Mouse (Mus musculus) hindbrain, embryonic 11.5 days (tissue): ENCODE results near the gene Snx4. TPM values are rescaled to one million over a fixed set of nuclear protein-coding genes. Genes with fewer than 3 reads are reported as not detected.

Source experiments
- ATAC-seq: fragments of 200-750 bp; cut with Nextera tagmentation; 2 replicates; pipeline ENCODE4 v1.8.0; 2017; ENCODE audit warnings: mild to moderate bottlenecking, moderate TSS enrichment, moderate library complexity; ENCODE audit not compliant: low FRiP score
- DNase-seq: peaks from one replicate; pipeline ENCODE4 v3.0.0-alpha.2; 2015; ENCODE audit warnings: low spot score
- H3K27ac ChIP-seq: fragments of 300-500 bp; sonication (generic); 2 replicates; pipeline ENCODE4 v1.5.1; 2014; ENCODE audit warnings: mild to moderate bottlenecking, low read depth, low read length
- H3K27me3 ChIP-seq: fragments of 300-500 bp; sonication (generic); 2 replicates; pipeline ENCODE4 v1.6.1; 2014; ENCODE audit warnings: mild to moderate bottlenecking, low read length, moderate library complexity, mixed read lengths; ENCODE audit not compliant: control insufficient read depth, insufficient read depth
- H3K36me3 ChIP-seq: fragments of 300-500 bp; sonication (generic); 2 replicates; pipeline ENCODE4 v1.6.1; 2014; ENCODE audit warnings: mild to moderate bottlenecking, low read length, moderate library complexity, mixed read lengths; ENCODE audit not compliant: control insufficient read depth, insufficient read depth
- H3K4me1 ChIP-seq: fragments of 300-500 bp; sonication (generic); replicated peaks from 2 replicates; pipeline ENCODE4 v1.6.1; 2014; ENCODE audit warnings: low read length, mixed read lengths; ENCODE audit not compliant: control insufficient read depth, insufficient read depth
- H3K4me2 ChIP-seq: fragments of 300-500 bp; sonication (generic); replicated peaks from 2 replicates; pipeline ENCODE4 v1.6.1; 2014; ENCODE audit warnings: mild to moderate bottlenecking, low read depth, low read length
- H3K4me3 ChIP-seq: fragments of 300-500 bp; sonication (generic); 2 replicates; pipeline ENCODE4 v1.5.1; 2014; ENCODE audit warnings: low read depth, low read length
- H3K9ac ChIP-seq: fragments of 300-500 bp; sonication (generic); 2 replicates; pipeline ENCODE4 v1.6.1; 2014; ENCODE audit warnings: low read depth, low read length
- H3K9me3 ChIP-seq: fragments of 300-500 bp; sonication (generic); 2 replicates; pipeline ENCODE4 v1.6.1; 2016; ENCODE audit warnings: low read length; ENCODE audit not compliant: control insufficient read depth
- WGBS: fragments of 180-500 bp; shearing (Covaris S2); extraction: QIAGEN DNeasy Blood & Tissue Kit; methylation state at CpG from one replicate; pipeline ENCODE4 v1.1.7; 2014; 5-methylcytosine and 5-hydroxymethylcytosine counted together
- polyA plus RNA-seq: library from polyadenylated mRNA; unstranded; fragments of >200 nt; fragmentation: Nextera tagmentation; extraction: Ambion mirVana; gene quantifications from 2 replicates; pipeline ENCODE4 v1.2.1, GENCODE M21; 2014

The Snx4 gene
- polyA plus RNA-seq, 1 experiment from 2014 or later = 77.2 TPM

GRCm38 (mm10) chr16:33318059-33318458, 66.8 kb downstream of the Snx4 start:
- H3K9ac ChIP-seq = no peak overlapping the region
- no peaks in the 10 kb centered on the region for H3K4me1 ChIP-seq
- no peaks in the 10 kb centered on the region for H3K9me3 ChIP-seq
- H3K4me2 ChIP-seq = no peak overlapping the region
- ATAC-seq (no peak), DNase-seq (no peak)
- H3K4me3 ChIP-seq = no peak overlapping the region
- 89% methylated on average over 7 of the region's 7 CpGs for WGBS
- H3K27ac ChIP-seq = no peak overlapping the region
- no peaks in the 10 kb centered on the region for H3K36me3 ChIP-seq
- H3K27me3 ChIP-seq = no peaks in the 10 kb centered on the region

GRCm38 (mm10) chr16:33325704-33326455, 74.6 kb downstream of the Snx4 start:
- H3K4me3 ChIP-seq = no peak overlapping the region
- H3K9me3 ChIP-seq = no peaks in the 10 kb centered on the region
- no peak overlapping the region for H3K4me2 ChIP-seq
- WGBS = 56% methylated on average over 12 of the region's 12 CpGs
- H3K27ac ChIP-seq = no peak overlapping the region
- peak; percentile 13 for DNase-seq
- H3K27me3 ChIP-seq = no peaks in the 10 kb centered on the region
- no peaks in the 10 kb centered on the region for H3K4me1 ChIP-seq
- no peaks in the 10 kb centered on the region for H3K36me3 ChIP-seq
- H3K9ac ChIP-seq = no peak overlapping the region
- ATAC-seq = no peak

- Histone ChIP-seq H3K9me3 (no peaks in the 10 kb centered on the region), H3K27me3 (no peaks in the 10 kb centered on the region), H3K36me3 (no peaks in the 10 kb centered on the region), H3K4me2 (no peak overlapping the region), H3K4me1 (no peaks in the 10 kb centered on the region), H3K4me3 (no peak overlapping the region), H3K27ac (no peak overlapping the region), H3K9ac (no peak overlapping the region)
- ATAC-seq = no peak
- 79% methylated on average over 9 of the region's 9 CpGs for WGBS
- no peak for DNase-seq
Measured at GRCm38 (mm10) chr16:33326589-33326988, 75.3 kb downstream of the Snx4 start.

GRCm38 (mm10) chr16:33327101-33327500, 75.9 kb downstream of the Snx4 start:
- no peak overlapping the region for H3K4me3 ChIP-seq
- no peaks in the 10 kb centered on the region for H3K27me3 ChIP-seq
- ATAC-seq (no peak), DNase-seq (no peak)
- WGBS = 89% methylated on average over 9 of the region's 9 CpGs
- no peaks in the 10 kb centered on the region for H3K9me3 ChIP-seq
- no peaks in the 10 kb centered on the region for H3K4me1 ChIP-seq
- no peak overlapping the region for H3K9ac ChIP-seq
- no peaks in the 10 kb centered on the region for H3K36me3 ChIP-seq
- H3K27ac ChIP-seq = no peak overlapping the region
- no peak overlapping the region for H3K4me2 ChIP-seq

GRCm38 (mm10) chr16:33333015-33333414, 81.8 kb downstream of the Snx4 start:
- no peaks in the 10 kb centered on the region for H3K9me3 ChIP-seq
- H3K4me3 ChIP-seq = no peak overlapping the region
- no peaks in the 10 kb centered on the region for H3K27me3 ChIP-seq
- H3K36me3 ChIP-seq = no peaks in the 10 kb centered on the region
- no peak for ATAC-seq
- H3K9ac ChIP-seq = no peak overlapping the region
- H3K4me1 ChIP-seq = no peaks in the 10 kb centered on the region
- 87% methylated on average over 14 of the region's 14 CpGs for WGBS
- no peak overlapping the region for H3K4me2 ChIP-seq
- H3K27ac ChIP-seq = no peak overlapping the region
- DNase-seq = no peak

- Histone ChIP-seq H3K4me3 (no peak overlapping the region), H3K9me3 (no peaks in the 10 kb centered on the region), H3K4me1 (no peaks in the 10 kb centered on the region), H3K36me3 (no peaks in the 10 kb centered on the region), H3K9ac (no peak overlapping the region), H3K27me3 (no peaks in the 10 kb centered on the region), H3K4me2 (no peak overlapping the region), H3K27ac (no peak overlapping the region)
- 17% methylated on average over 8 of the region's 8 CpGs for whole genome bisulfite sequencing
- DNase-seq (peak; percentile 61), ATAC-seq (no peak)
Measured at GRCm38 (mm10) chr16:33337177-33337576, 85.9 kb downstream of the Snx4 start.

GRCm38 (mm10) chr16:33337681-33338080, 86.4 kb downstream of the Snx4 start:
- H3K4me3 ChIP-seq = no peak overlapping the region
- H3K9me3 ChIP-seq = no peaks in the 10 kb centered on the region
- no peak for ATAC-seq
- no peak for DNase-seq
- H3K4me2 ChIP-seq = no peak overlapping the region
- H3K27me3 ChIP-seq = no peaks in the 10 kb centered on the region
- no peak overlapping the region for H3K27ac ChIP-seq
- no peaks in the 10 kb centered on the region for H3K36me3 ChIP-seq
- 80% methylated on average over 10 of the region's 10 CpGs for WGBS
- H3K9ac ChIP-seq = no peak overlapping the region
- no peaks in the 10 kb centered on the region for H3K4me1 ChIP-seq

GRCm38 (mm10) chr16:33338492-33338891, 87.2 kb downstream of the Snx4 start:
- DNase-seq = no peak

GRCm38 (mm10) chr16:33339476-33339875, 88.2 kb downstream of the Snx4 start:
- no peak overlapping the region for H3K4me3 ChIP-seq
- ATAC-seq (no peak), DNase-seq (no peak)
- H3K27ac ChIP-seq = no peak overlapping the region
- H3K4me2 ChIP-seq = no peak overlapping the region
- H3K9me3 ChIP-seq = no peaks in the 10 kb centered on the region
- no peak overlapping the region for H3K9ac ChIP-seq
- no peaks in the 10 kb centered on the region for H3K4me1 ChIP-seq
- H3K27me3 ChIP-seq = no peaks in the 10 kb centered on the region
- no peaks in the 10 kb centered on the region for H3K36me3 ChIP-seq
- 81% methylated on average over 2 of the region's 2 CpGs for WGBS

More at GRCm38 (mm10) chr16:33338492-33338891, 87.2 kb downstream of the Snx4 start:
- no peaks in the 10 kb centered on the region for H3K4me1 ChIP-seq
- no peak for ATAC-seq
- H3K36me3 ChIP-seq = no peaks in the 10 kb centered on the region
- H3K27ac ChIP-seq = no peak overlapping the region
- H3K27me3 ChIP-seq = no peaks in the 10 kb centered on the region
- WGBS = 73% methylated on average over 4 of the region's 4 CpGs
- no peak overlapping the region for H3K4me3 ChIP-seq
- H3K9me3 ChIP-seq = no peaks in the 10 kb centered on the region
- no peak overlapping the region for H3K4me2 ChIP-seq
- H3K9ac ChIP-seq = no peak overlapping the region
